Mouse (Mus musculus) limb, embryonic 10.5 days (tissue): ENCODE data around the gene Gimap7. TPM values are rescaled to one million over a fixed set of nuclear protein-coding genes. Genes with fewer than 3 reads are reported as not detected.
A peak's percentile ranks its signal among the peaks of the same experiment; 100 is the strongest.

Experiments
- DNase-seq: peaks from one replicate; pipeline ENCODE4 v3.0.0-alpha.2; 2017; ENCODE audit warnings: low spot score
- H3K27ac ChIP-seq: fragments of 300-500 bp; sonication (generic); 2 replicates; pipeline ENCODE4 v1.5.1; 2016; ENCODE audit warnings: mild to moderate bottlenecking
- H3K27me3 ChIP-seq: fragments of 300-500 bp; sonication (generic); 2 replicates; pipeline ENCODE4 v1.6.1; 2016; ENCODE audit warnings: low read depth, mild to moderate bottlenecking; ENCODE audit not compliant: poor library complexity, severe bottlenecking
- H3K36me3 ChIP-seq: fragments of 300-500 bp; sonication (generic); 2 replicates; pipeline ENCODE4 v1.6.1; 2016; ENCODE audit warnings: mild to moderate bottlenecking, moderate library complexity
- H3K4me1 ChIP-seq: fragments of 300-500 bp; sonication (generic); 2 replicates; pipeline ENCODE4 v1.6.1; 2016
- H3K4me3 ChIP-seq: fragments of 300-500 bp; sonication (generic); 2 replicates; pipeline ENCODE4 v1.5.1; 2016; ENCODE audit warnings: mild to moderate bottlenecking, moderate library complexity
- H3K9me3 ChIP-seq: fragments of 300-500 bp; sonication (generic); replicated peaks from 2 replicates; pipeline ENCODE4 v1.6.1; 2016; ENCODE audit warnings: mild to moderate bottlenecking
- WGBS: fragments of 180-500 bp; shearing (Covaris S2); methylation state at CpG from one replicate; pipeline ENCODE4 v1.1.7; 2016; 5-methylcytosine and 5-hydroxymethylcytosine counted together
- polyA plus RNA-seq: library from polyadenylated mRNA; unstranded; fragments of >200 nt; fragmentation: Nextera tagmentation; extraction: Ambion mirVana; gene quantifications from 2 replicates; pipeline ENCODE4 v1.2.1, GENCODE M21; 2016

The Gimap7 gene
- polyA plus RNA-seq, 1 experiment from 2014 or later, result not detected

DNA sequence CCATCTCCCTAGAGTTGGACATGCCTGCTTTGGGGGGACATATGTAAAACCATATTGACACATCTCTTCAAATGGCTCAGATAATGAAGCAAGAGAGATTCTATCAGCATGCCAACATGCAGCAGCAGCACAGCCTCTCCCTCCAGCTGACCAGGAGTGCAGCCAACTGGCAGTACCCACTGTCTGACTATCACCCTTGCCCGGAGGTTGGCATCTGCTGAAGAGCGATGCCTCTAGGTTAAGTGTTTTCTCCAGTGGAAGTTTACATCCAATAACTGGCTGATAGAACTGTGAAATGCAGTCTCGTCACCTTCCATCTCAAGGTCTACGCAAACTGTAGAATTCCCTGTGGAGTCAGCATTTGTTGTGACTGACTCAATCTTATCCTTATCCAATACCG is 19.3 kb downstream of the Gimap7 start:
- 95% methylated on average over 5 of the region's 5 CpGs for WGBS
- peaks cover 26% of the 10 kb centered on the region for H3K27me3 ChIP-seq
- no peaks in the 10 kb centered on the region for H3K36me3 ChIP-seq
- H3K4me3 ChIP-seq, result no peak overlapping the region
- H3K4me1 ChIP-seq, result peaks cover 11% of the 10 kb centered on the region
- no peaks in the 10 kb centered on the region for H3K9me3 ChIP-seq
- no peak overlapping the region for H3K27ac ChIP-seq
- DNase-seq, result no peak

DNA sequence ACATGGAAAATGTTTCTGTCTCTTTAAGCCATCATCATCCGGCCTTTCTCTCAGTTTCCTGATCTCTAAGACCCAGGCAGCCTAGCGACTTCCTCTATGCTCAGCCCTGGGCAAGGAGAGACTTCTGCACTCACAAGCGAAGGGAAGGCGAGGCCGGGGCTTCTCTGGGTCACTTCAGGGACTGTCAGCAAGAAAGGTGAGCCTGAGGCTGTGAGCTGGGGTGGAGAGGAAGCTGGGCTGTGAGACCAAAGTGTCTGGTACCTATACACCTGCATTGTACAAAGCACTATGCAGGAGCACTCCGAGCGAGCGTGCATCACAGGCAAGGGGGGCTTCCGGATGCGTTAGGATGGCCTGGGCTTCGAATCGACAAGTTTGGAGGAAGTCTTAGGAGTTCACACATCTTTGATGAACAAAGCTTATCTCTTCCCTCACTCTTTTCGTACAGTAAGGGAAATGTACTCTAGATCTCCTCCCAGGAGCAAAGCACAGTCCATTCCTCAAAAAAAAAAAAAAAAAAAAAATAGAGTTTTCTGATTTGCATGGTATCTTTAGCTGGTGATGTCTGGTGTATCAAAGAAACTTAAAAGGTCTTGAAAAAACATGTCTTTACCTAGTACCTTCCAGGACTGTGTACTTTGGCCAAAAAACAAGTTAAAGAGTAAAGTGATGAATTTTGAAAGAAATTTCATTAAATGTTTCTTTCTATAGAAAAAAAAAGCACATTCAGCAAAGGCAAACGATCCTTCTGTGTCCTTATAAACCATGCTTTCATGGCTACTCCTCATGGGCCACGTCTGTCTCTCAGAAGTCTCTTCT is 20.7 kb downstream of the Gimap7 start, which contains the start of gene Gimap1:
Gimap1 (plus strand) TSS at position 94 of the 819 bp plus-strand sequence.
- no peaks in the 10 kb centered on the region for H3K36me3 ChIP-seq
- no peaks in the 10 kb centered on the region for H3K9me3 ChIP-seq
- no peak for DNase-seq
- H3K4me1 ChIP-seq, result peaks cover 16% of the 10 kb centered on the region
- peaks cover 41% of the 10 kb centered on the region for H3K27me3 ChIP-seq
- H3K27ac ChIP-seq, result no peak within 1 kb of the TSS
- 78% methylated on average over 15 of the region's 15 CpGs for WGBS
- no peak within 1 kb of the TSS for H3K4me3 ChIP-seq

- no peak for DNase-seq
- H3K9me3 ChIP-seq, result no peaks in the 10 kb centered on the region
- H3K36me3 ChIP-seq, result no peaks in the 10 kb centered on the region
- peaks cover 16% of the 10 kb centered on the region for H3K4me1 ChIP-seq
- H3K4me3 ChIP-seq, result no peak overlapping the region
- no peak overlapping the region for H3K27ac ChIP-seq
- WGBS, result 91% methylated on average over 3 of the region's 3 CpGs
- peaks cover 45% of the 10 kb centered on the region for H3K27me3 ChIP-seq
Observed at GRCm38 (mm10) chr6:48739780-48740055, 21.3 kb downstream of the Gimap7 start.

DNA sequence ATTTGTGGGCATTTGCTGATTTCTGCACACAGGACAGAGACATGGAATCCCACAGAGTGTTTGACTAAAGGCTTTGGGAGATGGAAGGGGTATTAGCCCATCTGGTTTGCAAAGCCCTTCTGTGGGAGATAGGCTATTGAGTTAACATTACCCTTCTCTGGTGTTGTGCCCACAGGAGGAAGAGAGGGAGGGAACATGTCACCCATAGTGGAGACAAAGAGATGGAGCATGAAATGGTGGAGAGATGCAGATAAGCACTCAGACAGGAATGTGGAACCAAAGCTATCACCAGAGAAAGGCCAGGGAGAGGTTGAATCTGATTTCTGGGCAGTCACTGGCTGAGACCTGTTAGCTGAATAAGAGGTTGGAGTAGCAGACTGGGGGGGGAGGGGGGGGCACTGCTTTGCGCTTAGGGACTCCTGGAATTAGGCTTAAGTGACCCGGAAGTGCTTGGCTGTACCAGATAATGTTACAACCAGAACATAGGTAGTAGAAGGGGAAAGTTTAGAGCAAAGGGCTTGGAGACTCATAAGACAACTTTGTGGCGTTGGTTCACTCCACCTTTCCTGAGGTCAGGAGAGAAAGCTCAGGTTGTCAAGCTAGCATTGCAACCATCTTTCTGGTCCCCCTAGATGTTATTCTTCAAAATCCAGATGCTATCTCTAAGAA is 22.2 kb downstream of the Gimap7 start:
- no peak overlapping the region for H3K4me3 ChIP-seq
- peaks cover 46% of the 10 kb centered on the region for H3K27me3 ChIP-seq
- no peak overlapping the region for H3K27ac ChIP-seq
- peaks cover 16% of the 10 kb centered on the region for H3K4me1 ChIP-seq
- WGBS, result 78% methylated on average over 3 of the region's 3 CpGs
- no peak for DNase-seq
- no peaks in the 10 kb centered on the region for H3K9me3 ChIP-seq
- no peaks in the 10 kb centered on the region for H3K36me3 ChIP-seq

GRCm38 (mm10) chr6:48741273-48741672 is 22.9 kb downstream of the Gimap7 start:
- H3K36me3 ChIP-seq, result no peaks in the 10 kb centered on the region
- peaks cover 52% of the 10 kb centered on the region for H3K27me3 ChIP-seq
- no peaks in the 10 kb centered on the region for H3K9me3 ChIP-seq
- peaks cover 22% of the 10 kb centered on the region for H3K4me1 ChIP-seq
- H3K4me3 ChIP-seq, result no peak overlapping the region
- no peak overlapping the region for H3K27ac ChIP-seq
- 42% methylated on average over 3 of the region's 3 CpGs for WGBS
- DNase-seq, result no peak

GRCm38 (mm10) chr6:48741711-48742206 is 23.3 kb downstream of the Gimap7 start:
- H3K36me3 ChIP-seq, result no peaks in the 10 kb centered on the region
- no peak overlapping the region for H3K4me3 ChIP-seq
- H3K4me1 ChIP-seq, result peaks cover 23% of the 10 kb centered on the region
- H3K9me3 ChIP-seq, result no peaks in the 10 kb centered on the region
- 31% methylated on average over 9 of the region's 9 CpGs for WGBS
- peaks cover 53% of the 10 kb centered on the region for H3K27me3 ChIP-seq
- DNase-seq, result no peak
- no peak overlapping the region for H3K27ac ChIP-seq

DNA sequence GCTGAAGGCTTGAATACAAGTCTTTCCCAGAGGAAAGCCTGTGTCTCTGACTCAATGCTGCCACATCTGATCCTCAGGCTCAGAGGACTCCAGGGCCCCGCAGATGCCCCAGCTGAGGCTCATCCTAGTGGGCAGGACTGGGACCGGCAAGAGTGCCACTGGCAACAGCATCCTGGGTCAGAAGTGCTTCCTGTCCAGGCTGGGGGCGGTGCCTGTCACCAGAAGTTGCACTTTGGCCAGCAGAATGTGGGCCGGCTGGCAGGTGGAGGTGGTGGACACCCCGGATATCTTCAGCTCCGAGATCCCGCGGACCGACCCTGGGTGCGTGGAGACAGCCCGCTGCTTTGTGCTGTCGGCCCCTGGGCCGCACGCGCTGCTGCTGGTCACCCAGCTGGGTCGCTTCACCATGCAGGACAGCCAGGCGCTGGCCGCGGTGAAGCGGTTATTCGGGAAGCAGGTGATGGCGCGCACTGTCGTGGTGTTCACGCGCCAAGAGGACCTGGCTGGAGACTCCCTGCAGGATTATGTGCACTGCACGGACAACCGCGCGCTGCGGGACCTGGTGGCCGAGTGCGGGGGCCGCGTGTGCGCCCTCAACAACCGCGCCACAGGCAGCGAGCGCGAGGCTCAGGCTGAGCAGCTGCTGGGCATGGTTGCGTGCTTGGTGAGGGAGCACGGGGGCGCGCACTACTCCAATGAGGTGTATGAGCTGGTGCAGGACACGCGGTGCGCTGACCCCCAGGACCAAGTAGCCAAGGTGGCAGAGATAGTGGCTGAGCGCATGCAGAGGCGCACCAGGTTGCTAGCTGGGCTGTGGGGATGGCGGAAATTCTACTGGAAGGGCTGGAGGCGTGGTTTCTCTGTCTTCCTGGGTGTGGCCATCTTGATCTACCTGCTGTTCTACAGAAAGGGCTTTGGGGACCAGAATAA is 24.3 kb downstream of the Gimap7 start:
- DNase-seq, result peak; percentile 44

DNA sequence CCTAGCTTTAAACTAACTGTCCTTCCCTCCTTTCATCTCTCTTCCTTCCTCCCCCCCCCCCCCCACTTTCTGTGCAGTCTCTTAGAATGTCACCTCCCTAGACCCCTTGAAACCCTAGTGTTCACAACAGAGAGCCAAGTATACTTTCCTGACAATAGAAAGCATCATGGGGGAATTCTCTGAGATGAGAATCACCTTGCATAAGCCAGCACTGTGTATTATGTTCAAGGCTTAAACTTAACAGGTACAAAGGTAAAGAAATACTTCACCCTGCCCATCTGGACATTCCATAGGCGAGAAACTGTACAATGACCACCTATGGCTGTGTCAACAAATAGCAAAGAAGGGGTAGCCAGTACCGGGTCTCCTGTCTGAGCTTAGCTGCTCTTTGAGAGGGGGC is 27.1 kb downstream of the Gimap7 start:
- no peaks in the 10 kb centered on the region for H3K9me3 ChIP-seq
- WGBS, result 75% methylated on average over 2 of the region's 2 CpGs
- no peak overlapping the region for H3K27ac ChIP-seq
- no peaks in the 10 kb centered on the region for H3K36me3 ChIP-seq
- H3K27me3 ChIP-seq, result peaks cover 48% of the 10 kb centered on the region
- DNase-seq, result no peak
- H3K4me1 ChIP-seq, result peaks cover 23% of the 10 kb centered on the region
- H3K4me3 ChIP-seq, result no peak overlapping the region

More for the DNA sequence above, 24.3 kb downstream of the Gimap7 start:
- no peaks in the 10 kb centered on the region for H3K9me3 ChIP-seq
- 1% methylated on average over 52 of the region's 52 CpGs for WGBS
- peaks cover 53% of the 10 kb centered on the region for H3K27me3 ChIP-seq
- peak overlapping the region; percentile 33; the same call in 1 of the 2 replicates for H3K27ac ChIP-seq
- no peaks in the 10 kb centered on the region for H3K36me3 ChIP-seq
- peaks cover 23% of the 10 kb centered on the region for H3K4me1 ChIP-seq
- peak overlapping the region; percentile 58 for H3K4me3 ChIP-seq

GRCm38 (mm10) chr6:48745959-48746889 is 27.8 kb downstream of the Gimap7 start, which contains the start of gene Gimap5:
Gene Gimap5, plus strand, starts transcription at chr6:48746197.
- H3K27me3 ChIP-seq, result peaks cover 41% of the 10 kb centered on the region
- DNase-seq, result no peak
- H3K27ac ChIP-seq, result no peak within 1 kb of the TSS; the same call in 1 of the 2 replicates
- 56% methylated on average over 16 of the region's 16 CpGs for WGBS
- no peaks in the 10 kb centered on the region for H3K36me3 ChIP-seq
- H3K4me1 ChIP-seq, result peaks cover 23% of the 10 kb centered on the region
- no peaks in the 10 kb centered on the region for H3K9me3 ChIP-seq
- no peak within 1 kb of the TSS for H3K4me3 ChIP-seq

- Histone ChIP-seq H3K9me3 (no peaks in the 10 kb centered on the region), H3K4me3 (no peak overlapping the region), H3K36me3 (no peaks in the 10 kb centered on the region), H3K4me1 (peaks cover 15% of the 10 kb centered on the region), H3K27ac (no peak overlapping the region), H3K27me3 (peaks cover 30% of the 10 kb centered on the region)
- DNase-seq, result no peak
- WGBS, result 62% methylated on average over 7 of the region's 7 CpGs
Observed at GRCm38 (mm10) chr6:48747091-48747966, 28.9 kb downstream of the Gimap7 start.

DNA sequence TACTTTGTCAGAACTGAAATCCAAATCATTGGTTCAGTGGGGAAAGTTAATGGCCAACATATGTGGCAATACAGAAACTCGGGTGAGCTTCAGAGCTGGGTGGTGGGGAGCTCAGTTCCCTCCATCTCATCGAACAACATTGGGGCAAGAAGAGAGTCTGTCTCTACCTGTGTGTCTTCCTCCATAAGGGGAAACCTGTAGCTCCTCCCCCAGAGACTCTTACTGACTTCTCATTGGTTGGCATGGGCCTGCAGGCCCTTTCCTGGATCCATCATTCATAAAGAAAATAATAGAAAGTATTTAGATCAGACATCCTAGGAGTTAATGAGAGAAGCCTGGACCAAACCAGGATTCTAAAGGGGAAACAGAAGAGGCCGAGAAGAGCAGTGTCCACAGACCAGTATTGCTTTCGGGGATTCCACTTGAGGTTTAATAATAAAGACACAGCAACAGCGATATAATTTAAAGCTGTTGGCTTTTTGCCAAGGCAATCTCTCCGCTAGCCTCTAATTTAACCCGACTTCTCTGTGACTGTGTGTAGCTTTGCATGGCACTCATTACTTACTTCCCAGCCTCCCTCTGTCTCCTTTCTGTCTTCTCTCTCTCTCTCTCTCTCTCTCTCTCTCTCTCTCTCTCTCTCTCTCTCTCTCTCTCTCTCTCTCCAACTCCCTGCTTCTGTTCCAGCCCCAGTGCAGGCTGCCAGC is 45.3 kb downstream of the Gimap7 start:
- DNase-seq, result no peak
- WGBS, result 91% methylated on average over 7 of the region's 7 CpGs
- H3K36me3 ChIP-seq, result no peaks in the 10 kb centered on the region
- H3K4me3 ChIP-seq, result no peak overlapping the region
- no peaks in the 10 kb centered on the region for H3K9me3 ChIP-seq
- H3K27ac ChIP-seq, result no peak overlapping the region
- H3K27me3 ChIP-seq, result no peaks in the 10 kb centered on the region
- H3K4me1 ChIP-seq, result no peaks in the 10 kb centered on the region
